Mouse (Mus musculus) testis, postnatal 14 days (tissue): ENCODE data around the gene Cep78.

Experiments used
- DNase-seq: peaks from one replicate; pipeline ENCODE4 v3.0.0; 2021; ENCODE audit warnings: low spot score

The Cep78 gene

DNA sequence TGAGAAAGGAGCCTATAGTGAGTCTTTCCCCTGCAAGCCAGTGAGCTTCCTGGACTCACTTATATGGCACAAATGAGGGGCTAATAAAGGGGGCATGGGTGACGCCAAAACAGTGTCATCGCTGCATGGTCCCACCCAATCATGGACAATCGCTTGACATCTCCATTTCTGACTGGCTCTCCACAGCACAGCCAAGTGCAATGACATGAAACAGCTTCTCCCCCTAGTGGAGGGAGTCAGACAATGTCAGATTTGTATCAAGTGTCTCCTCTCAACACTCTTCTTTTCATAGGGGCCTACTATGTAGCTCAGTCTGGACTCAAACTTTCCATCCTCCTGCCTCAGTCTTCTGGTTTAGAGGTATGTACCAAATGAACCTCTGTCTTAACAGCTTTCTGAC, 19.7 kb downstream of the Cep78 start:
- no peak for DNase-seq

DNA sequence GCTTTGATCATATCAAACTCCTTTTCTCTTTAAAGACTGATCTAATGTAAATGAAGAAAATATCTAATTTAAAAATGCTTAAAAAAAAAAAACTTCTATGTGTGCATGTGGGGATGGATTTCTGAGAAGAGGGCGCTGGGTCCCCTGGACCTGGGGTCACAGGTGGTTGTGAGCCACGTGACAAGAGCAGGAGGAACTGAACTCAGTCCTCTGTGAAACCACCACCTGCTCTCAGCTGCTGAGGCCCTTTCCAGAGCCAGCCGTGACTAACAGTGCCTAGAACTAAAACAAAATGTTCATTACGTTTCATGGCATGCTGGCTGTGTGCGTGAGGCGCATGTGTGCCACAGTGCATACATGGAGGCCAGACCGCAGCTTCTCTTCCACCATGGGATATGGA, 20.3 kb downstream of the Cep78 start:
- DNase-seq, result no peak

DNA sequence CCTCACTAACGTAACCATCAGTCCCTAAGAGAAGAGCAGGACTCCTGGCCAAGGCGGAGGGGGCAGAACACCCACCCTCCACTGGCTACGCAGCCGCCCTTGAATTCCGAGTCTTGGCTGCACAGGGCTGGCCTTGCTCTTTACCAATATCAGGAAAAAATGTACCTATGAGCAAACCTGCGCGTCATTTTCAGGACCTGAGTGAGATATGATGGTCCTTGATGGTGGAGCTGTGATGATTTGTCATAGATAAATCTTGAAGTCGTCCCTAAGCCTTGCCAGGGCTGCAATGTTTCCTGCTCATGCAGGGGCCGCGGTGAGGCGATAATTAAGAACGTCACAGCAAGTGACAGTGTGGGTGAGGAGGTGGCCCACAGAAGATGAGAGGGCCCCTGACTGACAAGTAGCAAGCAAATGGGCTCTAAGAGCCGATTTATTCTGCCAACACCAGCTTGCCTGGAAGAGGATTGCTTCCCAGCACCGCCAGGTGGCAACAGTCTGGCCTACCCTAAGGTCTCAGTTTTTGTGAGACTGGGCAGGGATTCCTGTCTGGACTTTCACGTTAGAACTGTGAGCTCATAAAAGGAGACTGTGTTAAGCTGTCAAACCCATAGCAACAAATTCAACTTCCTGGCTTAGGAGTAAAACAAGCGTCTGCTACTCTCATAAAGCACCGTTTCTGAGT, 21.6 kb downstream of the Cep78 start:
- DNase-seq, result no peak

DNA sequence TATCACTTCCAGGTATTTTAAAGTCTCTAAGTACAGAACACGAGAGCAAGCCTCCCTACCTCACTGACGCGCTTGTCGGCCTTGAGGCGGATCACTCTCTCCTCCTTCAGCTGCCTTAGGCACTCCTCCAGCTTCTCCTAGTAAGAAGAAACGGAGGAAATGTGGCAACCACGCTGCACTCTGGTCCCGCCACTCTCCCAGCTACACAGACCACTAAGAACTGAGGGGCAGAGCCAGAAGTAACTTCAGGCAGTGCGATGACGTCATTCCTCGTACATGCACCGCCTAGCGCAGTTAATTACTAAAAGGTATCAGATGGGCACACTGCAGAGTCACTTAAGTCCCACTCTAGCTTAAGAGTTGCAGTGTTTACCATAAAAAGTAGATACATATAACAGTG, 22.5 kb downstream of the Cep78 start:
- no peak for DNase-seq

GRCm38 (mm10) chr19:15950225-15950624, 34.6 kb downstream of the Cep78 start:
- DNase-seq, result no peak

DNA sequence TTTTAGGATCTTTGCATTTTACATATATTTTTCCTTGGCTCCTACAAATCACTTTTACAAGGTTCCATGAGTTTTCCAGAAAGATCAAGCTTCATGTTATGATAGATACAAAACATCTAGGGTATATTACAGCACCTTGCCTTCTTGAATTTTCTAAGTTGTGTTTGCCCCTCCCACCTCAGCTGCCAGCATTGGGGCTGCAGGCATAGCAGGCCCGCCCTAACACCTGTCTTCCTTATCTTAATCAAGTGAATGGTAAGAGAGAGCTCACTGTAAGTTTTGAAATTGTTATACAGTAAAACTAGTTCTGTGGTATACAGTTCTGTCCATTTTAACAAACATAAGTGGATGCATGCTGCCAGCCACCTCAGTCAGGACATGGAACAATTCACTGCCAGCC, 35.9 kb downstream of the Cep78 start:
- no peak for DNase-seq

GRCm38 (mm10) chr19:15948426-15948825, 36.4 kb downstream of the Cep78 start:
- DNase-seq, result no peak

DNA sequence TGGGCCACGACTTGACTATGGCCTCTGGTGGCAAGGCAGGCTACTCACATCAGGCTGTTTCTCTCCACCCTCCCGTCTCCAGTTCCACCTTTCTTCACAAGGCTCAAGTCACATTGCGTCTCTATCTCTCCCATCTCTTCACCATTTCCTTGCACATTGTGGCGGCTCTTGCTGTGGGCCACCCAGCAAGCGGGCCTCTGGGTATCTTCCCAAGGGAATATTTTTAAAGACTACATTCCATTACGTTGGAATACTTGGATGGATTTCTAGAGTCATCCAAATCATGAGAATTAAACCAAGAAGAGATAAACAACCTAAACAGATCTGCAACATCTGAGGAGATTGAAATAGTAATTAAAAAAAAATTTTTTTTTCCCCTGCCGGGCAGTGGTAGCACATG, 37.6 kb downstream of the Cep78 start, which contains the start of gene Psat1:
Psat1 (minus strand) TSS at position 101 of the 400 bp plus-strand sequence.
- no peak for DNase-seq

GRCm38 (mm10) chr19:15946663-15947062, 38.1 kb downstream of the Cep78 start:
- DNase-seq, result peak; percentile 21

GRCm38 (mm10) chr19:15943117-15943423, 41.7 kb downstream of the Cep78 start:
- DNase-seq, result no peak

DNA sequence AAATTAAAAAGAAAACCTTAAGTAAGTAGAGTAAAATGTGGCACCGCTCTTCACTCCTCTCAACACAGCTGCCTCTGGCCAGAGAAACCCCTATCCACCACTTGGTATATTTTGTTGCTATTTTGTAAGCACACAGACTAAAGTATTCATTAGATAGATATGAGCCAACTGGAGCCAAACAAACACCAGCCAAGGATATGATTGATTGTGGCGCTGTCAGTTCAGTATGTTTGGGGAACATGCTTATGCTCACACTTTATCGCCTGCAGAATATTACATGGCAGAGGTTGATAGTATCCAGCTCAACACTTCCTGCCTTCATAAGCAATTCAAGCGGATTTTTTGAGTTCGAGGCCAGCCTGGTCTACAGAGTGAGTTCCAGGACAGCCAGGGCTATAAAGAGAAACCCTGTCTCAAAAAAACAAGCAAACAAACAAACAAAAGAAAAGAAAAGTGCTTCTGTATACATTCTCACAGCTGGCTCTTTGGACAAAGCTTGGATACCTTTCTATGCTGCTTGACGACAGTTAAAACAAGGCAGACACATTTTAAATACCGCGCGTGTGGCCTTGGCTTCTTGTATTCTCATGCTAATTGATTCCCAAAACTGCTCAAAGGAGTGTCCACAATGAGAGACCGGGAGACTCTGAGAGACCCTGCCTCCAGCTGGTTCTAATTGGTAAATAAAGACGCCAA, 42.2 kb downstream of the Cep78 start:
- DNase-seq, result no peak

DNA sequence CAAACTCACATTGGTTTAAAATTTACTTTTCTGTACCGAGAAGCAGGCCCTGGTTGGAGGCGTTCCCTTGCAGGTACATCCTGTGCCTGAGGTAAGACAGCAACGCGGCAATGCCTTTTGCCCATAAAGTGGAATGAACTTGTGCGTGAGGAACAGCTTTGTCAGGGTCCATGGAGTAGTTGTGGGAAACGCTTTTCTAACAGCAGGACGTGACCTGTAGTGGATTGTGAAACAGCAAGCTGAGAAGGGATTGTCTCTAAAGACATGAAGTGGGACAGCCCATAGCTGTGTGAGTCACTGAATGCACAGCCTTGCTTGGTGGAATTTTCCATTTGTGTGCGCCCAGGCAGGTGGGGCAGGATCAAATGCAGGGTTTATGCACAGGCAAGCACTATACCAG, 43.4 kb downstream of the Cep78 start:
- DNase-seq, result no peak

DNA sequence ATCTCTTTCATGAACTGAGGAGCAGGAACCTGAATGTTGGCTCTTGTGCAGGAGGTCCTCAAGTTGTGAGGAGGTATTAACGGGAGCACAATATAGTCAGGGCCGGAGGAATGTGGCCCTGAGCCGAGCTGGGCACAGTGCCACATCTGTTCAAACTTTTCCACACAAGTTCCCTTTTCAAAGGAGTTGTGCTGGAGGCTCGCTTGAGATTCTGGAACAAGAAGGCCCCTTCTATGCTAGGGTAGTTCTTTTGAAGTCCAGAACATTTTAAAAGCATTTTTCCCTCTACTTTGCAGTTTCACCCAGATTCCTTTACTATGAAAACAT, 59.1 kb downstream of the Cep78 start:
- DNase-seq, result peak; percentile 79

- DNase-seq, result peak; percentile 91
Observed at GRCm38 (mm10) chr19:15924866-15925718, 59.7 kb downstream of the Cep78 start.

- DNase-seq, result peak; percentile 81
Observed at GRCm38 (mm10) chr19:15924181-15924865, 60.5 kb downstream of the Cep78 start.

DNA sequence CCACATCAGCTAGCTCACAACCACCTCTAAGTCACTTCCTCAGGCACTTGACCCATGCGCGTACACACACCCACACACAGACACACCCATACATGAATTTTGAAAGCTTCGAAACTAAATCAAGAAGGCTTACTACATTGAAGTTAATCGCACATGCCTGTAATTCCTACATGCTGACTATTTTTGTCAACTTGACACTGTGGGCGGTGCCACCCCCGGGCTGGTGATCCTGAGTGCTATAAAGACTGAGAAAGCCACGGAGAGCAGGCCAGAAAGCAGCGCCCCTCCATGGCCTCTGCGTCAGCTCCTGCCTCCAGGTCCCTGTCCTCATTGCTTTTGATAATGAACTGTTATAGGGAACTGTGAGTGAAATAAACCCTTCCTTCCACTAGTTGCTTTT, 61.4 kb downstream of the Cep78 start:
- no peak for DNase-seq

- no peak for DNase-seq
Observed at GRCm38 (mm10) chr19:15919336-15919735, 65.5 kb downstream of the Cep78 start.

- DNase-seq, result no peak
Observed at GRCm38 (mm10) chr19:15918111-15918510, 66.7 kb downstream of the Cep78 start.

DNA sequence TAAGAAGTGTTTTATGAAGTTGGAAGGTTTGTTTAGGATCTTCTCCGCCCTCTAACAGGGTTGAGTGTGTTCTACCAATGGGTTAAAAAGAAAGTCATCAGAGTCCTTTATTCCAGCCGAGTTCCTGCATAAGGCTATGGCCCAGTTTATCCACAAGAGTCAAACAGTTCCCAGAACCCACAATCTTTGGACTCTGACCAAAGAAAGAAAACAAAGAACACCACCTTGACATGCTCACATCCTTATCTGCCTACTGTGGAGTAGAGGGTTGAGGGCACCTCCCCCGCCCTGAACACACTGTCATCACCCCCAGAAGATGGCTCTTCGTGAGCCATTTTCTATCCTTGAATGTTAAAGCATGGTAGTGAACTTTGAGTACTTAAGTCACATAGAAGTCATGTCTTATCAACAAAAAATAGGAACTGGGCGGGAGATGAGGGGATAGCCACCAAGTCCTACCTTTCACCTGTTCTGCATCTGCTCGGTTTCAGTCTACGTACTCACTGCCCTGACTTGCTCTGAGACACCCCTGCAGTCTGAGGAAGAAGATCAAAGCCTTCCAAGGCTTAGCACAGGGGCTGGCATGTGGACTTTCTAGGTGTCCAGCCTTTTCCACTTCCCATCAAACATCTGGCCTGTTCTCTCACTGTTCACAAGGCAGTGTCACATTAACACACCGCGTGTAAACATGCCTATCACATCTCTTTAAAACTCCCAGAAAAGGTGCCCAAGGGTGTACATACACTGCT, 71.4 kb downstream of the Cep78 start:
- no peak for DNase-seq

- DNase-seq, result no peak
Observed at GRCm38 (mm10) chr19:15911441-15911840, 73.3 kb downstream of the Cep78 start.

GRCm38 (mm10) chr19:15910987-15911386, 73.8 kb downstream of the Cep78 start:
- peak; percentile 43 for DNase-seq

- DNase-seq, result no peak
Observed at GRCm38 (mm10) chr19:15910488-15910887, 74.3 kb downstream of the Cep78 start.
